Mouse (Mus musculus) spleen, postnatal 4 days (tissue): ENCODE data around the gene Tdrd9.
"Not testable (repeated sequence)": the region's sequence is repeated elsewhere in the genome, so short reads cannot be mapped to it uniquely, and the experiment has no call there.

Source experiments
- DNase-seq, 2 experiments: peaks; one replicate each; pipeline ENCODE4 v3.0.0; 2022; ENCODE audit warnings: low spot score in 2 of 2

Tdrd9 gene

GRCm38 (mm10) chr12:112027408-112027807 is 56.0 kb downstream of the Tdrd9 start:
- no peak for DNase-seq

- no peak for DNase-seq
Measured at GRCm38 (mm10) chr12:112033409-112033975, 62.1 kb downstream of the Tdrd9 start.

- DNase-seq, result not testable (repeated sequence)
Measured at GRCm38 (mm10) chr12:112035341-112036100, 64.2 kb downstream of the Tdrd9 start.

- DNase-seq, result no peak
Measured at GRCm38 (mm10) chr12:112038441-112038840, 67.1 kb downstream of the Tdrd9 start.

- DNase-seq, result no peak
Measured at GRCm38 (mm10) chr12:112039169-112039568, 67.8 kb downstream of the Tdrd9 start.

GRCm38 (mm10) chr12:112042681-112043080 is 71.3 kb downstream of the Tdrd9 start:
- no peak for DNase-seq

GRCm38 (mm10) chr12:112077651-112078050 is 106.3 kb downstream of the Tdrd9 start:
- DNase-seq, result peak; percentile 46 to 82

- DNase-seq, result no peak
Measured at GRCm38 (mm10) chr12:112079911-112080310, 108.6 kb downstream of the Tdrd9 start.

- no peak for DNase-seq
Measured at GRCm38 (mm10) chr12:112080911-112081310, 109.6 kb downstream of the Tdrd9 start.

GRCm38 (mm10) chr12:112082241-112082640 is 110.9 kb downstream of the Tdrd9 start:
- no peak for DNase-seq

- DNase-seq, result no peak
Measured at GRCm38 (mm10) chr12:112086250-112086649, 114.9 kb downstream of the Tdrd9 start.

- no peak for DNase-seq
Measured at GRCm38 (mm10) chr12:112086726-112087125, 115.4 kb downstream of the Tdrd9 start.

- DNase-seq, result no peak
Measured at GRCm38 (mm10) chr12:112088609-112089324, 117.4 kb downstream of the Tdrd9 start.

GRCm38 (mm10) chr12:112091054-112091453 is 119.7 kb downstream of the Tdrd9 start:
- peak in 1 of 2 experiments; percentile 68 for DNase-seq

- no peak for DNase-seq
Measured at GRCm38 (mm10) chr12:112094261-112094880, 123.0 kb downstream of the Tdrd9 start.

- no peak for DNase-seq
Measured at GRCm38 (mm10) chr12:112096051-112096732, 124.8 kb downstream of the Tdrd9 start.

GRCm38 (mm10) chr12:112096733-112097117 is 125.4 kb downstream of the Tdrd9 start:
- no peak for DNase-seq

GRCm38 (mm10) chr12:112100106-112100505 is 128.7 kb downstream of the Tdrd9 start:
- DNase-seq, result no peak

- no peak for DNase-seq
Measured at GRCm38 (mm10) chr12:112101045-112101444, 129.7 kb downstream of the Tdrd9 start.

- no peak for DNase-seq
Measured at GRCm38 (mm10) chr12:112103179-112103578, 131.8 kb downstream of the Tdrd9 start.

GRCm38 (mm10) chr12:112104890-112105289 is 133.5 kb downstream of the Tdrd9 start:
- no peak for DNase-seq

- no peak for DNase-seq
Measured at GRCm38 (mm10) chr12:112106541-112106971, 135.2 kb downstream of the Tdrd9 start, which contains the start of gene Aspg. Gene Aspg (plus strand): TSS chr12:112106679.
